Mouse (Mus musculus): Measurements from ENCODE around the gene Lce1b.

GRCm38 (mm10) chr3:92687110-92687509 is 30.4 kb upstream of the Lce1b start, which contains the start of gene Lce1d:
- TF ChIP-seq CTCF (IDR thresholded peaks at IDR 0.05; ENCODE audit: low read depth, low read length) (no peak), POLR2AphosphoS5 (IDR thresholded peaks at IDR 0.05; ENCODE audit: insufficient replicate concordance, low read depth, low read length) (no peak), TAL1 (conservative IDR thresholded peaks at IDR 0.05; ENCODE audit: low read depth, low read length) (no peak)

Measured in G1E (cell line).